Mouse (Mus musculus) heart, embryonic 15.5 days (tissue): ENCODE measurements around the gene Ubac2. TPM values are rescaled to one million over a fixed set of nuclear protein-coding genes. Genes with fewer than 3 reads are reported as not detected.
"Not testable (repeated sequence)": the region's sequence is repeated elsewhere in the genome, so short reads cannot be mapped to it uniquely, and the experiment has no call there.

Experiments
- ATAC-seq: fragments of 200-750 bp; cut with Nextera tagmentation; replicated peaks from 2 replicates; pipeline ENCODE4 v1.8.0; 2017; ENCODE audit warnings: low read depth, moderate TSS enrichment; ENCODE audit not compliant: insufficient number of reproducible peaks, insufficient read depth, low FRiP score
- H3K27ac ChIP-seq: fragments of 300-500 bp; sonication (generic); 2 replicates; pipeline ENCODE4 v1.5.1; 2015; ENCODE audit warnings: mild to moderate bottlenecking, inconsistent platforms
- H3K27me3 ChIP-seq: fragments of 300-500 bp; sonication (generic); 2 replicates; pipeline ENCODE4 v1.6.1; 2015; ENCODE audit warnings: inconsistent platforms
- H3K36me3 ChIP-seq: fragments of 300-500 bp; sonication (generic); 2 replicates; pipeline ENCODE4 v1.6.1; 2015; ENCODE audit warnings: mild to moderate bottlenecking, inconsistent platforms
- H3K4me1 ChIP-seq: fragments of 300-500 bp; sonication (generic); replicated peaks from 2 replicates; pipeline ENCODE4 v1.6.1; 2015; ENCODE audit warnings: inconsistent platforms
- H3K4me2 ChIP-seq: fragments of 300-500 bp; sonication (generic); 2 replicates; pipeline ENCODE4 v1.6.1; 2015; ENCODE audit warnings: inconsistent platforms, mild to moderate bottlenecking, moderate library complexity
- H3K4me3 ChIP-seq: fragments of 300-500 bp; sonication (generic); 2 replicates; pipeline ENCODE4 v1.5.1; 2015; ENCODE audit warnings: mild to moderate bottlenecking, inconsistent platforms
- H3K9ac ChIP-seq: fragments of 300-500 bp; sonication (generic); 2 replicates; pipeline ENCODE4 v1.6.1; 2015; ENCODE audit warnings: mild to moderate bottlenecking, inconsistent platforms
- H3K9me3 ChIP-seq: fragments of 300-500 bp; sonication (generic); replicated peaks from 2 replicates; pipeline ENCODE4 v1.6.1; 2016; ENCODE audit warnings: inconsistent platforms
- WGBS: fragments of 180-500 bp; shearing (Covaris S2); methylation state at CpG from one replicate; pipeline ENCODE4 v1.1.7; 2015; ENCODE audit warnings: mixed read lengths; 5-methylcytosine and 5-hydroxymethylcytosine counted together
- polyA plus RNA-seq: library from polyadenylated mRNA; unstranded; fragments of >200 nt; fragmentation: Nextera tagmentation; extraction: Ambion mirVana; gene quantifications from 2 replicates; pipeline ENCODE4 v1.2.1, GENCODE M21; 2015

The Ubac2 gene
- polyA plus RNA-seq: 42.4 and 50.0 TPM in 2 replicates

DNA sequence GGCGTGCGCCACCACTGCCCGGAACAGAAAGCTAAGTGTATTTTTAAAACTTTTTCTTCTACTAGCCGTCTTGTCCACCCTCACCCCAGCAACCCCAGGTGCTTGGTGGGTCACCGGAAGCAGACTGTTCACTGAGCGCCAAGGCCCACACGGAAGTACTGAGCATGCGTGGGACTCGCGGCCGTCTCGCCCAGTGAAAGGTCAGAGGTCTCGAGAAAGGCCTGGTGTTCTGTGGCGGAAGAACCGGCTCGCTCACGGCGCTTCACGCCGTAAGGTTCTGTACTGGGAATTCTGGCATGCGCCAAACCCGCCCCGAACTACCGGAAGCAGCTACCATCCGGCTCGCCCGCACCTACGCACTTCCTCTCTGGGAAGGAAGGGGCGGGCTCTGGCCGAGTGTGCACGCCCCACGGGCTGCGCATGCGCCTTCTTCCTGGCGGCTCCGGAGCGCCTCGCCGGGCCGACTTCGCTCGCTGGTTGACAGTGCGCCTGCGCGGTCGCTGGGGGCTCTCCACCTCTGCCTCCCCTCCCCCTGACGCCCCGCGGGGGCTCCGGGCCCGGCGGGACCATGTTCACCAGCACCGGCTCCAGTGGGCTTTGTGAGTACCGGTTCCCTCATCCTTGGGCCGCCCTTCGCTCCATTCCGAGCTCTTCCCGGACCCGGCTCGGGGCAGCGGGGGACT lies at the start of gene Ubac2:
Ubac2 (plus strand) TSS at position 445 of the 683 bp plus-strand sequence.
- peak within 1 kb of the TSS; percentile 94 for H3K4me3 ChIP-seq
- peak within 1 kb of the TSS; percentile 94 for H3K27ac ChIP-seq
- peak within 1 kb of the TSS; percentile 97 for H3K9ac ChIP-seq
- H3K27me3 ChIP-seq: no peaks in the 10 kb centered on the region
- H3K9me3 ChIP-seq: no peaks in the 10 kb centered on the region
- WGBS: under 1% methylated on average over 61 of the region's 61 CpGs
- peak; percentile 98 for ATAC-seq
- H3K36me3 ChIP-seq: no peaks in the 10 kb centered on the region
- H3K4me2 ChIP-seq: peak within 1 kb of the TSS; percentile 95
- peaks cover 23% of the 10 kb centered on the region for H3K4me1 ChIP-seq

DNA sequence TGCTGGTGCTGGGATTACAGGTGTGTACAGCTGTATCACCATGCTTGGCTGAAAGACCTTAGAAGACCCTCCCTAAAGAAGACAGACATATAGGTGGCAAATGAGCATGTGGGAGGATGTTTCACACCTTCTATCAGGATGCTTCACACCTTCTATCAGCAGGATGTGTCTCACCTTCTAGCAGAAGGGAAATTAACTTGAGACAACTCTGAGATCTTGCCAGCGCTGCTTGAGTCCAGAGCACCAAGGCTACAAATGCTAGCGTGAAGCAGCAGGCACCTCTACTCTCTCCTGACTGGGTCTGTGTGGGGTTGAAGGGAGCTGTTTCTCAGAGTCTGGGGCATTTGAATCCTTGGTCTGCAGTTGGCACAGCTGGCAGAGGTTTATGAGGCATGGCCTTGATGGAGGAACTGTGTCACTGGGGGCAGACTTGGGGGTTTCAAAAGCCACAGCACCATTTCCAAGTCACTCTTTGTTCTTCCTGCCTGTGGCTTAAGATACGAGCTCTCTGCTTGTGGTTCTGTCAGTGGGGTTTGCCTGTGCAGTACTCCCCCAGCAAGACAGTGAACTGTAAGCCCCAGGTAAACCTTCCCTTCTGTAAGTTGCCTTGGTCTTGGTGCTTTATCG lies 48.5 kb upstream of the Ubac2 start:
- Histone ChIP-seq H3K27ac (no peak overlapping the region), H3K36me3 (no peaks in the 10 kb centered on the region), H3K9ac (no peak overlapping the region), H3K4me3 (no peak overlapping the region), H3K4me1 (peaks cover 5% of the 10 kb centered on the region; the same call in 1 of the 2 replicates), H3K4me2 (no peak overlapping the region), H3K9me3 (no peaks in the 10 kb centered on the region), H3K27me3 (no peaks in the 10 kb centered on the region)
- WGBS: 68% methylated on average over 4 of the region's 4 CpGs
- no peak for ATAC-seq

DNA sequence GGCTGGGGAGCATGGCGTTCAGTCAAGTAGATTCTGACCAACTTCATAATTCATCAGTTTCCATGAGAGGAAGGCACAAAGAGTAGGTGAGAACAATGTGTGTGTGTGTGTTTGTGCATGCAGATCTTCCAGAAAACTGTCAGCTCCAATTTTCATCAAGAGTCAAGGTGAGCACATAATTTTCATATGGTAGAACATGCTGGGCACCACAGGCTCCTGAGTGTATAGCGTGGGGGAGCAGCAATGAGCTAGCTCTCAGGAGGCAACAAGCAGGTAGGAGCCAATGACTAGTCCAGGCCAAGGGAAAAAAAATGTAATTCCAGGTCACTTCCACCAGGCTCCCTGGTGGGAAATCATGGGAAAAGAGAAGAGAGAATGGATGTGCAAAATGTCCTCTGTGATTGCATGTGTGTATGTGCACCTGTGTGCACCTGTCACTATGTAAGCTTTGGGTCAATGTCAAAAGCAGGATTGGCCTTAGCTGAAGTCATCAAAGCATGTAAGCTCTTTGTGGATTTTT lies 45.4 kb upstream of the Ubac2 start:
- H3K27ac ChIP-seq: no peak overlapping the region
- 71% methylated on average over 2 of the region's 2 CpGs for WGBS

DNA sequence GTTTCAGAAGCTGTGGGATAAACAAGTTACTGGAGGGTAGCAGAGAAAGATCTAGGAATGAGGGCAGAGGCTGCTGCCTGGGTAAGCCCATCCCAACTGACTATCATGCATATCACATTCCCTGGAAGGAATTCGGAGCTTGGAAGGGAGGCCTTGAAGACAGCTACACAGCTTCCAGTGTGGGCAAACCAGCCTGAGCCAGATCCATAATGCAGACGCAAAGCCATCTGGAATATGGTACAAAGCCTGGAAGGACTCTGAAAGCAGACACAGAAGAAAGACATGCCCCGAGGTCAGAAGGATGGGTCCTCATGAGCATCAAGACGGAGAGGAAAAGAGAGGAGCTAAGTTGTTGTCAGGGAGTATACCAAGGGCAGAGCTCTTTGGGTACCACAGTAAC lies 40.3 kb upstream of the Ubac2 start:
- no peak for ATAC-seq
- Histone ChIP-seq H3K4me1 (no peaks in the 10 kb centered on the region), H3K36me3 (no peaks in the 10 kb centered on the region), H3K9ac (no peak overlapping the region), H3K27ac (no peak overlapping the region), H3K9me3 (no peaks in the 10 kb centered on the region), H3K27me3 (no peaks in the 10 kb centered on the region), H3K4me3 (no peak overlapping the region), H3K4me2 (no peak overlapping the region)
- WGBS: 88% methylated on average over 4 of the region's 4 CpGs

More for the DNA sequence above, 45.4 kb upstream of the Ubac2 start:
- H3K27me3 ChIP-seq: no peaks in the 10 kb centered on the region
- H3K4me1 ChIP-seq: no peaks in the 10 kb centered on the region
- no peaks in the 10 kb centered on the region for H3K36me3 ChIP-seq
- no peaks in the 10 kb centered on the region for H3K9me3 ChIP-seq
- H3K9ac ChIP-seq: no peak overlapping the region
- H3K4me2 ChIP-seq: no peak overlapping the region
- H3K4me3 ChIP-seq: no peak overlapping the region
- no peak for ATAC-seq

DNA sequence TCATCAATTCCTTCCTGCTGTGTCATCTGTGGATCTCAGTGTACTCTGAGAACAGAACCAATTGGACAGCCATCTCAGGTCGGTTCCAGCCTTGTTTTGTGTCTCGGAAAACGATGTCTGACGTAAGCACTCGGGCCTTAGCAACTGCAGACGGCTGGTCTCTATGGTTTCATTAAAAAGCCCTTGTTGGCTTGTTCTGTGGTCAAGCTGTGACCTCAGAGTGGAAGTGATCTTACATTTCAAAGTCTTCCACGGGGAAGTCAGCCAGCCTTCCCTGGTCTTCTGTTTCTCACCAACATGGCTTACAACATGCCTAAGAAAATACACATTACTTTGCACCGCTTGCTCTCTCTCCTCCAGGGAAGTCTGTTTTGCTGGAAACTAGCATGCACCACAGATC lies 38.2 kb upstream of the Ubac2 start:
- no peaks in the 10 kb centered on the region for H3K36me3 ChIP-seq
- H3K9ac ChIP-seq: no peak overlapping the region
- H3K9me3 ChIP-seq: no peaks in the 10 kb centered on the region
- no peak overlapping the region for H3K4me3 ChIP-seq
- no peaks in the 10 kb centered on the region for H3K27me3 ChIP-seq
- H3K27ac ChIP-seq: no peak overlapping the region
- ATAC-seq: no peak
- no peak overlapping the region for H3K4me2 ChIP-seq
- 85% methylated on average over 8 of the region's 8 CpGs for WGBS
- H3K4me1 ChIP-seq: no peaks in the 10 kb centered on the region

DNA sequence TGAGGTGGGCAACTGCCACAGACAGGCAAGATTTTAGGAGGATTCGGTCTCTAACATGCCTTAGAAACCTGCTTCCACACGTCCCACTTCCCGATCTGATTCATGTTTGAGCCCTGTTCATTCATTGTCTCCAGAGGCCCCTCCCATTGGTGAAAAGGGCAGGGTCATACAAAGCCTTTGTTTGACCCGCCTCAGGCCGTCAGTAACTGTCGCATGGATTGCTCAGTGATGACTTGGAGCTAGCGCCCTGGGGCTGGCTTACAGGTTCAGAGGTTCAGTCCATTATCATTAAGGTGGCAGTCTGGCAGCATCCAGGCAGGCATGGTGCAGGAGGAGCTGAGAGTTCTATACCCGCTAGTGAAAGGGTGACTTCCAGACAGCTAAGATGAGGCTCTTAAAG lies 33.9 kb upstream of the Ubac2 start:
- WGBS: 69% methylated on average over 8 of the region's 8 CpGs
- H3K4me3 ChIP-seq: no peak overlapping the region
- H3K4me2 ChIP-seq: no peak overlapping the region
- H3K27ac ChIP-seq: no peak overlapping the region
- ATAC-seq: no peak
- no peak overlapping the region for H3K9ac ChIP-seq
- H3K36me3 ChIP-seq: no peaks in the 10 kb centered on the region
- H3K4me1 ChIP-seq: no peaks in the 10 kb centered on the region
- no peaks in the 10 kb centered on the region for H3K27me3 ChIP-seq
- no peaks in the 10 kb centered on the region for H3K9me3 ChIP-seq

DNA sequence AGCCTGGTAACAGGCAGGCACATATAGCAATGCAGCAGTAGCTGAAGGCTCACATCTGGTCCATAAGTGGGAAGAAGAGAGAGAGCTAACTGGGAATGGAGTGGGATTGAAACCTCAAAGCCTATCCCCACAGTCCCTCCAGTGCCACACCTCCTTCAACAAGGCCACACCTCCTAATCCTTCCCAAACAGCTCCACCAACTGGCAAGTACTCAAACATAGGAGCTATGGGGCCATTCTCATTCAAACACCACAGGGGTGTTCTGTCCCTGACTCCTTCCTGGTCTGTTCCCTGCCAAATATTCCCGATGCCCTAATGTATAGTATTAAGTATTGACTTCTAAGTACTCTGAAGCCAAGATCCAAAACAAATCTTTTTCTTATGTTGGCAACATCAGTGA lies 27.2 kb upstream of the Ubac2 start:
- Histone ChIP-seq H3K36me3 (no peaks in the 10 kb centered on the region), H3K4me3 (no peak overlapping the region), H3K4me2 (no peak overlapping the region), H3K27ac (no peak overlapping the region), H3K9me3 (no peaks in the 10 kb centered on the region), H3K27me3 (no peaks in the 10 kb centered on the region), H3K4me1 (no peaks in the 10 kb centered on the region), H3K9ac (no peak overlapping the region)
- no peak for ATAC-seq
- 85% methylated on average over 1 of the region's 1 CpGs for WGBS

DNA sequence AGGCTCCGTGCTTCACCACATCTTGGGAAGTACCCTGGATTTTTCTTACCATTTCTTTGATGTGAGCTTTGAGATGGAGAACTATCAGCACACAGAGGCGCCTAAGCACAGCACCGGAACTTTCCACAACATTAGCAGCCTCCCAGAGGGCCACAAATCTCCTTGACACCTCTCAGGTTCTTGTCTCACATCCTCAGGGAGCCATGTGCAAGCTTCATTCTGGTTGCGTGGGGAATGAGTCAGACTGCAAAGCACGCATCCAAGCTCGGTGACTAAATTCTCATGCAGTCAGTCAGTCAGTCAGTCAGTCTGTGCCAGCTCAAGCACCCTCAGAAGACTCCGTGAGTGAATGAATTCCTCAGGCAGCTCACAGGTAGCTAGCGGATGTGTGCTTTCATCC lies 25.9 kb upstream of the Ubac2 start:
- no peak for ATAC-seq
- Histone ChIP-seq H3K9ac (no peak overlapping the region), H3K27me3 (no peaks in the 10 kb centered on the region), H3K27ac (no peak overlapping the region), H3K4me3 (no peak overlapping the region), H3K4me1 (no peaks in the 10 kb centered on the region), H3K36me3 (no peaks in the 10 kb centered on the region), H3K9me3 (no peaks in the 10 kb centered on the region), H3K4me2 (no peak overlapping the region)
- WGBS: 57% methylated on average over 8 of the region's 8 CpGs

DNA sequence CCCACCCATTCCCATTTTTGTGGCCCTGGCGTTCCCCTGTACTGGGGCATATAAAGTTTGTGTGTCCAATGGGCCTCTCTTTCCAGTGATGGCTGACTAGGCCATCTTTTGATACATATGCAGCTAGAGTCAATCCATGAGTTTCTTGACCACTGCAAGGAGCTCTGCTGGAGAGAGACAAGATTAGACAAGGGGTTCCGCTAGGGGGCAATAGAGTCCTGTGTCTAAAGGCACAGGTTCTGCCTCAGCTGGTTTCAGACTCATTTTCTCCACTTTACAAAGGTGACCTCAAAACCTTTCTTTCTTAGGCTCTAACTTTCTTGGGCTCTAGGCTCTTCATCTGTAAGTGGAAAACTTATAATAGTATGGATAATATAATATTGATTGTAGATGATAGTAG lies 13.3 kb upstream of the Ubac2 start:
- ATAC-seq, H3K4me3 ChIP-seq, H3K27ac ChIP-seq, H3K9me3 ChIP-seq, H3K27me3 ChIP-seq, H3K4me1 ChIP-seq, H3K9ac ChIP-seq, H3K4me2 ChIP-seq, H3K36me3 ChIP-seq: not testable (repeated sequence)
- 8% methylated on average over 2 of the region's 2 CpGs for WGBS

DNA sequence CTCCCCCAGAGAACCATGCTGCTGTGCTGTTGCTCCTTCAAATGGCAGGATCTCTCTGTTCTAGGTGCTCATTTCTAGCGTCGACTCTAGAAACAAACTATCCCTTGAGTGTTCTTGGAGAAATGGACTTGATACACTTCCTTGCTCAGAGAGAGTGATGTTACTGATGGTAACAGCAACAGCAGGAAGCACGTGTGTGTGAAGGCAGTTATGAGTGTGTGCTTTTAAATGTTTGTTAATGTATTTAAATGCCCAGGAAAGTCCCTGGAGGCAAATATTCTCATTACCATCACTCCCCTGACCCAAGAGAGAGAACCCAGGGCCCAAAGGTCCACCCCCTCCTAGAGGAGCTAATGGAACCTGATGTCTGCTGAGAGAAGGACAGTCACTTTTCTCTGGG lies 11.8 kb upstream of the Ubac2 start:
- H3K4me1 ChIP-seq: no peaks in the 10 kb centered on the region
- H3K4me2 ChIP-seq: no peak overlapping the region
- H3K9me3 ChIP-seq: no peaks in the 10 kb centered on the region
- no peaks in the 10 kb centered on the region for H3K36me3 ChIP-seq
- ATAC-seq: no peak
- 69% methylated on average over 3 of the region's 3 CpGs for WGBS
- no peak overlapping the region for H3K27ac ChIP-seq
- H3K9ac ChIP-seq: no peak overlapping the region
- H3K4me3 ChIP-seq: no peak overlapping the region
- H3K27me3 ChIP-seq: no peaks in the 10 kb centered on the region

DNA sequence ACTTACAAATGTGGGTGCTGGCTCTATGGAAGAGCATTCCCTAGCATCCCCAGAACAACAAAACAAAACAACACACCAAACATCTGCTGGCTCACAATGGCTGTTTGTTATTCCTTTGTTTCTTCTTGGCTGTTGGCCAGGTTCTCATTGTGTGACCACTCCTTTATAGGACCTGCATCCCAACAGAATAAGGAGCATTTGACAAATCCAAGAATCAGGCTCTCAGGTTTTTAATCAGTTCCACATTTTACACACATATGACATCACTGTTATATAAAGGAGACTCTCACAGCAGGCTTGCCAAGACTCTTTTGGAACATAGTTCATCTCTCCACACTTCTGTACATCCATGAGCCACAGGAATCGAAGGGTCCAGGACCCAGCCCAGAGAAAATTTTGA lies 9.3 kb upstream of the Ubac2 start:
- Histone ChIP-seq H3K27ac (no peak overlapping the region), H3K4me1 (no peaks in the 10 kb centered on the region), H3K4me3 (no peak overlapping the region), H3K9me3 (no peaks in the 10 kb centered on the region), H3K27me3 (no peaks in the 10 kb centered on the region), H3K36me3 (no peaks in the 10 kb centered on the region), H3K9ac (no peak overlapping the region), H3K4me2 (no peak overlapping the region)
- ATAC-seq: no peak
- 55% methylated on average over 1 of the region's 1 CpGs for WGBS

DNA sequence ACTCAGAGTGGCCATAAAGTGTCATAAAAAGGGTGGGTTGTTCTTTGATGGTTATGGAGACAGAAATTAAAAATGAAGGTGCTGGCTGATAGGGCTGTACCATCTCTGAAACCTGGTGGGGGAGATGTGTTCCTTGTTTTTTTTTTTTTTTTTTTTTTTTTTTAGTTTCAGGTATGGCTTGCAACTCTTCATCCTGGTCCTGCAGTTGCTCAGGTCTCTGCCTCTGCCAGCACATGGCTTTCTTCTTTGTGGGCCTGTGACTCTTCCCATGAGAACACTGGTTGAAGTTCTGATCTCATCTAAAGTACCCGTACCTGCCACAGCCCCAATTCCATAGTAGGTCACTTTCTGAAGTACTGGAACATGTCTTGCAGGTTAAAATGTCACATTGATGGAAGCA lies 5.7 kb upstream of the Ubac2 start:
- Histone ChIP-seq H3K9me3 (no peaks in the 10 kb centered on the region), H3K9ac (no peak overlapping the region), H3K27ac (no peak overlapping the region), H3K27me3 (no peaks in the 10 kb centered on the region), H3K36me3 (no peaks in the 10 kb centered on the region), H3K4me2 (no peak overlapping the region), H3K4me3 (no peak overlapping the region), H3K4me1 (peaks cover 2% of the 10 kb centered on the region; the same call in 1 of the 2 replicates)
- ATAC-seq: no peak
- WGBS: 67% methylated on average over 1 of the region's 1 CpGs
